Mouse (Mus musculus): ENCODE data around the gene Phf1. TPM values are rescaled to one million over a fixed set of nuclear protein-coding genes. Genes with fewer than 3 reads are reported as not detected.
A peak's percentile ranks its signal among the peaks of the same experiment; 100 is the strongest.
"Not testable (repeated sequence)": the region's sequence is repeated elsewhere in the genome, so short reads cannot be mapped to it uniquely, and the experiment has no call there.

Phf1 gene
- polyA plus RNA-seq, 1 experiment, result 67.1 TPM

- WGBS, result 57% methylated on average over 6 of the region's 6 CpGs
- no peak for TF ChIP-seq CTCF (IDR thresholded peaks at IDR 0.05; ENCODE audit: extremely low read depth, insufficient read length, insufficient replicate concordance, low read depth, low read length)
- TF ChIP-seq POLR2A (IDR thresholded peaks at IDR 0.05; ENCODE audit: low read depth, low read length), result no peak
- Histone ChIP-seq H3K27ac (ENCODE audit: insufficient read depth, low read depth, low read length) (no peak overlapping the region), H3K4me3 (ENCODE audit: low read depth, low read length) (no peak overlapping the region), H3K4me1 (ENCODE audit: control insufficient read depth, insufficient read depth, insufficient read length, low read length) (peaks cover 4% of the 10 kb centered on the region), H3K36me3 (ENCODE audit: control insufficient read depth, insufficient read depth, low read length) (no peaks in the 10 kb centered on the region), H3K27me3 (ENCODE audit: control insufficient read depth, insufficient read depth, low read length) (no peaks in the 10 kb centered on the region)
Observed at GRCm38 (mm10) chr17:26893492-26893891, 39.4 kb upstream of the Phf1 start.

- Histone ChIP-seq H3K4me3 (ENCODE audit: low read depth, low read length) (no peak overlapping the region), H3K27me3 (ENCODE audit: control insufficient read depth, insufficient read depth, low read length) (no peaks in the 10 kb centered on the region; the same call in 1 of the 2 replicates), H3K4me1 (ENCODE audit: control insufficient read depth, insufficient read depth, insufficient read length, low read length) (peaks cover 4% of the 10 kb centered on the region), H3K36me3 (ENCODE audit: control insufficient read depth, insufficient read depth, low read length) (no peaks in the 10 kb centered on the region), H3K27ac (ENCODE audit: insufficient read depth, low read depth, low read length) (no peak overlapping the region)
- 85% methylated on average over 6 of the region's 6 CpGs for WGBS
- TF ChIP-seq POLR2A (IDR thresholded peaks at IDR 0.05; ENCODE audit: low read depth, low read length) (no peak), CTCF (IDR thresholded peaks at IDR 0.05; ENCODE audit: extremely low read depth, insufficient read length, insufficient replicate concordance, low read depth, low read length) (no peak)
Observed at GRCm38 (mm10) chr17:26894342-26894741, 38.5 kb upstream of the Phf1 start.

- TF ChIP-seq CTCF (IDR thresholded peaks at IDR 0.05; ENCODE audit: extremely low read depth, insufficient read length, insufficient replicate concordance, low read depth, low read length), result peak; percentile 84; the same call in 1 of the 2 replicates
- 0 out of 2 replicates have a peak, but pooled peaks have one; percentile 23 for TF ChIP-seq POLR2A (IDR thresholded peaks at IDR 0.05; ENCODE audit: low read depth, low read length)
Observed at GRCm38 (mm10) chr17:26895578-26895977, 37.3 kb upstream of the Phf1 start.

GRCm38 (mm10) chr17:26900916-26901315 lies 31.9 kb upstream of the Phf1 start:
- WGBS, result 80% methylated on average over 6 of the region's 6 CpGs
- no peak overlapping the region for H3K27ac ChIP-seq (ENCODE audit: insufficient read depth, low read depth, low read length)
- no peaks in the 10 kb centered on the region for H3K4me1 ChIP-seq (ENCODE audit: control insufficient read depth, insufficient read depth, insufficient read length, low read length)
- no peaks in the 10 kb centered on the region for H3K36me3 ChIP-seq (ENCODE audit: control insufficient read depth, insufficient read depth, low read length)
- peaks cover 3% of the 10 kb centered on the region for H3K27me3 ChIP-seq (ENCODE audit: control insufficient read depth, insufficient read depth, low read length)
- H3K4me3 ChIP-seq (ENCODE audit: low read depth, low read length), result no peak overlapping the region
- TF ChIP-seq POLR2A (IDR thresholded peaks at IDR 0.05; ENCODE audit: low read depth, low read length), result no peak
- TF ChIP-seq CTCF (IDR thresholded peaks at IDR 0.05; ENCODE audit: extremely low read depth, insufficient read length, insufficient replicate concordance, low read depth, low read length), result no peak

More at GRCm38 (mm10) chr17:26895578-26895977, 37.3 kb upstream of the Phf1 start:
- Histone ChIP-seq H3K4me3 (ENCODE audit: low read depth, low read length) (no peak overlapping the region), H3K27me3 (ENCODE audit: control insufficient read depth, insufficient read depth, low read length) (no peaks in the 10 kb centered on the region; the same call in 1 of the 2 replicates), H3K4me1 (ENCODE audit: control insufficient read depth, insufficient read depth, insufficient read length, low read length) (peaks cover 4% of the 10 kb centered on the region), H3K36me3 (ENCODE audit: control insufficient read depth, insufficient read depth, low read length) (no peaks in the 10 kb centered on the region), H3K27ac (ENCODE audit: insufficient read depth, low read depth, low read length) (no peak overlapping the region)
- 13% methylated on average over 10 of the region's 10 CpGs for WGBS

DNA sequence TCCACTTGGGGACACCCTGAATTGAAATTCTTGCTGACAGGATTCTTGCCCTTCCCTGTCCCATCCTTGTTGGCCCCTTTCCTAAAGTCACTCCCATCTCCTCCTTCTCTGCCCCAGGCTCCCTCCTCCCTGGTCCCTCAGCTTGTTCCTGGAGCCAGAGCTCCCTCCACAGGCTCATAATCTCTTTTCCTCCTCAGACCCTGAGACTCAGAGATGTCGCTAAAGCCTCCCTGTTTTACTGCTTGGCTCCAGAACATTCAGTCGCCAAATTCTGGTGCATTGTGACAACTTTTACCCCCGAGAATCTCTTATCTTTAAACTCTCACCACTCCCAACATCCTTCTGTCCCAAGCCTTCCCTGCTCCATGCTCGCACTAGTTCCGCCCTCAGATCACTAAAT lies 28.5 kb upstream of the Phf1 start:
- 44% methylated on average over 5 of the region's 5 CpGs for WGBS
- TF ChIP-seq POLR2A (IDR thresholded peaks at IDR 0.05; ENCODE audit: low read depth, low read length) (no peak), CTCF (IDR thresholded peaks at IDR 0.05; ENCODE audit: extremely low read depth, insufficient read length, insufficient replicate concordance, low read depth, low read length) (no peak)

DNA sequence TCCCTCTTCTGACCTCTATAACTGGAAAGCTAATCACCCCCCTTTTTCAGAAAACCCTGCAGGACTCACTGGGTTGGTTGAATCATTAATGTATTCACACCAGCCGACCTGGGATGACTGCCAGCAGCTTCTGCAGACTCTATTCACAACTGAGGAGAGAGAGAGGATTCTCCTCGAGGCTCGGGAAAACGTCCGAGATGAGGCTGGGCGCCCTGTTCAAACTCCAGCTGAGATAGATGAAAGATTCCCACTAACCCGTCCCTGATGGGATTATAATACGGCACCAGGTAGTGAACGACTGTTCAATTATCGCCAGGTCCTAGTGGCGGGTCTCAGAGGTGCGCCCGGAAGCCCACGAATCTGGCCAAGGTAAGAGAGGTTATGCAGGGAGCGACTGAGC lies 25.3 kb upstream of the Phf1 start:
- not testable (repeated sequence) for H3K27ac ChIP-seq (ENCODE audit: insufficient read depth, low read depth, low read length)
- 91% methylated on average over 15 of the region's 15 CpGs for WGBS

More for the DNA sequence above, 28.5 kb upstream of the Phf1 start:
- H3K4me3 ChIP-seq (ENCODE audit: low read depth, low read length), result no peak overlapping the region
- peaks cover 3% of the 10 kb centered on the region; the same call in 1 of the 2 replicates for H3K27me3 ChIP-seq (ENCODE audit: control insufficient read depth, insufficient read depth, low read length)
- H3K27ac ChIP-seq (ENCODE audit: insufficient read depth, low read depth, low read length), result no peak overlapping the region
- H3K4me1 ChIP-seq (ENCODE audit: control insufficient read depth, insufficient read depth, insufficient read length, low read length), result no peaks in the 10 kb centered on the region
- H3K36me3 ChIP-seq (ENCODE audit: control insufficient read depth, insufficient read depth, low read length), result no peaks in the 10 kb centered on the region

DNA sequence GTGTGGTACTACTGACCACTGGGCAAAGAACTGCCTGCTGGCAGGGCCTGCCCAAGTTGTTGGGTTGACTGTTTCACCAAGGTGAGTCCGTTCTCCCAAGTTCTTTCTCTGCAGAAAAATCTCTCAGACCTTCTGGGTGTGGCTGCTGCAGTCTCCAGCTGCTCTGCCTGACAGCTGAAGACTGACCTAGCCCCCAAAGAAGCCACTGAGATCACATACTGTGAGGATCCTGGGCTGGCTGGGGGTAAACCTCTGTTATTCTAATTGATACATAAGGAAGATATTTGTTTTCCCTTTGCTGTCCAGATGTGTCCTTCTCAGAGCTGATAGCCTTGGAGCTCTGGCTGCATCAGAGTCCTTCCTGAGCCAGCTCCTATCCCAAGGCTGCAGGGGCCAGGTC lies 17.6 kb upstream of the Phf1 start:
- Histone ChIP-seq H3K4me3 (ENCODE audit: low read depth, low read length) (no peak overlapping the region), H3K27me3 (ENCODE audit: control insufficient read depth, insufficient read depth, low read length) (no peaks in the 10 kb centered on the region), H3K36me3 (ENCODE audit: control insufficient read depth, insufficient read depth, low read length) (no peaks in the 10 kb centered on the region), H3K27ac (ENCODE audit: insufficient read depth, low read depth, low read length) (no peak overlapping the region), H3K4me1 (ENCODE audit: control insufficient read depth, insufficient read depth, insufficient read length, low read length) (no peaks in the 10 kb centered on the region)
- 51% methylated on average over 1 of the region's 1 CpGs for WGBS
- TF ChIP-seq POLR2A (IDR thresholded peaks at IDR 0.05; ENCODE audit: low read depth, low read length) (no peak), CTCF (IDR thresholded peaks at IDR 0.05; ENCODE audit: extremely low read depth, insufficient read length, insufficient replicate concordance, low read depth, low read length) (no peak)

More for the DNA sequence above, 25.3 kb upstream of the Phf1 start:
- not testable (repeated sequence) for H3K4me1 ChIP-seq (ENCODE audit: control insufficient read depth, insufficient read depth, insufficient read length, low read length); H3K27me3 ChIP-seq (ENCODE audit: control insufficient read depth, insufficient read depth, low read length); H3K36me3 ChIP-seq (ENCODE audit: control insufficient read depth, insufficient read depth, low read length); H3K4me3 ChIP-seq (ENCODE audit: low read depth, low read length)
